Mouse (Mus musculus) CH12.LX (cell line): Measurements from ENCODE around the gene Gm42421. TPM values are rescaled to one million over a fixed set of nuclear protein-coding genes. Genes with fewer than 3 reads are reported as not detected.

ENCODE experiments used
- DNase-seq: peaks from one replicate; pipeline ENCODE4 v3.0.0-alpha.2; 2013; ENCODE audit errors: extremely low read depth
- H3K27ac ChIP-seq: 2 replicates; pipeline ENCODE4 v1.5.1; 2012; ENCODE audit warnings: low read depth, mild to moderate bottlenecking, control low read depth, moderate library complexity; ENCODE audit not compliant: insufficient read depth
- H3K27me3 ChIP-seq: replicated peaks from 2 replicates; pipeline ENCODE3; 2012; ENCODE audit warnings: inconsistent platforms
- H3K36me3 ChIP-seq, 2 experiments: replicated peaks in 1 of 2; 2 replicates each; pipeline versions ENCODE3 to v1.6.1; 2012; ENCODE audit warnings: inconsistent platforms in 1 of 2, low read length in 1 of 2, mild to moderate bottlenecking in 1 of 2, mixed read lengths in 1 of 2, moderate library complexity in 1 of 2; ENCODE audit not compliant: control insufficient read depth in 1 of 2, insufficient read depth in 1 of 2
- H3K4me1 ChIP-seq, 2 experiments: 2 replicates each; pipeline ENCODE4 v1.6.1; 2012; ENCODE audit warnings: inconsistent platforms in 1 of 2, moderate library complexity in 1 of 2; ENCODE audit not compliant: insufficient read depth in 2 of 2, control insufficient read depth in 1 of 2
- H3K4me2 ChIP-seq: 2 replicates; pipeline ENCODE4 v1.6.1; 2012; ENCODE audit warnings: low read depth, mild to moderate bottlenecking, control low read depth; ENCODE audit not compliant: poor library complexity, insufficient read depth, severe bottlenecking
- H3K4me3 ChIP-seq, 3 experiments: fragments of 150-350 bp in 1 of 3; sonication (generic) in 1 of 3; replicated peaks in 1 of 3; 2 replicates each; pipeline versions ENCODE3 to v1.5.1; 2011 to 2012; ENCODE audit warnings: low read depth in 2 of 3, low read length in 2 of 3, mild to moderate bottlenecking in 2 of 3, moderate library complexity in 2 of 3, control low read depth in 1 of 3, improper control_type of control experiment in 1 of 3, inconsistent platforms in 1 of 3, mixed read lengths in 1 of 3; ENCODE audit not compliant: poor library complexity in 1 of 3
- H3K79me2 ChIP-seq: replicated peaks from 2 replicates; pipeline ENCODE4 v1.6.1; 2012; ENCODE audit warnings: mild to moderate bottlenecking, moderate library complexity; ENCODE audit not compliant: control insufficient read depth, poor library complexity, insufficient read depth, severe bottlenecking; ENCODE audit errors: extremely low read depth
- H3K9ac ChIP-seq: 2 replicates; pipeline ENCODE4 v1.6.1; 2012; ENCODE audit warnings: low read depth, mild to moderate bottlenecking, control low read depth, moderate library complexity; ENCODE audit not compliant: insufficient read depth
- H3K9me3 ChIP-seq: replicated peaks from 2 replicates; pipeline ENCODE3; 2012; ENCODE audit warnings: low read length, inconsistent platforms, mixed read lengths
- CTCF ChIP-seq, 2 experiments: IDR thresholded peaks in 1 of 2; conservative IDR thresholded peaks in 1 of 2; 2 replicates each; pipeline ENCODE4 v1.5.1; 2011 to 2012; ENCODE audit warnings: low read depth in 2 of 2, low read length in 2 of 2, improper control_type of control experiment in 1 of 2, inconsistent platforms in 1 of 2, mild to moderate bottlenecking in 1 of 2, moderate library complexity in 1 of 2
- E2F4 ChIP-seq: IDR thresholded peaks from 2 replicates; pipeline ENCODE4 v1.6.1; 2011; ENCODE audit warnings: low read depth, low read length, improper control_type of control experiment; ENCODE audit not compliant: insufficient replicate concordance
- ELF1 ChIP-seq: IDR thresholded peaks from 2 replicates; pipeline ENCODE4 v1.6.1; 2014; ENCODE audit warnings: low read depth, mild to moderate bottlenecking, inconsistent platforms, low read length, improper control_type of control experiment
- EP300 ChIP-seq: IDR thresholded peaks from 2 replicates; pipeline ENCODE4 v1.6.1; 2011; ENCODE audit warnings: low read length, improper control_type of control experiment
- MAFK ChIP-seq: IDR thresholded peaks from 2 replicates; pipeline ENCODE4 v1.6.1; 2011; ENCODE audit warnings: low read length, improper control_type of control experiment; ENCODE audit not compliant: insufficient replicate concordance
- MEF2A ChIP-seq: IDR thresholded peaks from 2 replicates; pipeline ENCODE4 v1.6.1; 2014; ENCODE audit warnings: low read depth, mild to moderate bottlenecking, inconsistent platforms, low read length, improper control_type of control experiment, borderline replicate concordance
- MXI1 ChIP-seq: IDR thresholded peaks from 2 replicates; pipeline ENCODE4 v1.6.1; 2011; ENCODE audit warnings: mild to moderate bottlenecking, low read depth, low read length, improper control_type of control experiment
- MYC ChIP-seq: IDR thresholded peaks from 2 replicates; pipeline ENCODE4 v1.6.1; 2011; ENCODE audit warnings: low read depth, mild to moderate bottlenecking, improper control_type of control experiment, low read length
- NRF1 ChIP-seq: IDR thresholded peaks from 2 replicates; pipeline ENCODE4 v1.6.1; 2014; ENCODE audit warnings: low read depth, mild to moderate bottlenecking, inconsistent platforms, low read length, improper control_type of control experiment, moderate library complexity
- POLR2A ChIP-seq: IDR thresholded peaks from 2 replicates; pipeline ENCODE4 v1.6.1; 2011; ENCODE audit warnings: low read depth, mild to moderate bottlenecking, improper control_type of control experiment, low read length
- RCOR1 ChIP-seq: conservative IDR thresholded peaks from 2 replicates; pipeline ENCODE4 v1.6.1; 2012; ENCODE audit warnings: low read depth, mild to moderate bottlenecking, inconsistent platforms, low read length, improper control_type of control experiment
- SMC3 ChIP-seq: IDR thresholded peaks from 2 replicates; pipeline ENCODE4 v1.6.1; 2011; ENCODE audit warnings: low read depth, low read length, improper control_type of control experiment
- UBTF ChIP-seq: IDR thresholded peaks from 2 replicates; pipeline ENCODE4 v1.6.1; 2012; ENCODE audit warnings: low read depth, mild to moderate bottlenecking, inconsistent platforms, low read length, improper control_type of control experiment, moderate library complexity
- USF1 ChIP-seq: IDR thresholded peaks from 2 replicates; pipeline ENCODE4 v1.6.1; 2014; ENCODE audit warnings: low read depth, mild to moderate bottlenecking, inconsistent platforms, low read length, improper control_type of control experiment
- USF2 ChIP-seq: conservative IDR thresholded peaks from 2 replicates; pipeline ENCODE4 v1.6.1; 2011; ENCODE audit warnings: low read depth, low read length, improper control_type of control experiment
- ZC3H11A ChIP-seq: IDR thresholded peaks from 2 replicates; pipeline ENCODE4 v1.6.1; 2012; ENCODE audit warnings: low read depth, mild to moderate bottlenecking, inconsistent platforms, low read length, improper control_type of control experiment
- dilution Hi-C: fragments of 300-500 bp; cut with MboI; formaldehyde crosslinking; loops from 2 replicates; pipeline ENCODE4 v1.14.3; 2020; ENCODE audit warnings: low sequenced_read_pairs; ENCODE audit not compliant: extremely low pct_unique_long_range_greater_than_20kb, extremely low pct_ligation_motif_present
- in situ Hi-C: fragments of 300-500 bp; cut with MboI; formaldehyde crosslinking; loops from 3 replicates; pipeline ENCODE4 v1.14.3; 2019; ENCODE audit warnings: low sequenced_read_pairs, low pct_ligation_motif_present, low pct_unique_long_range_greater_than_20kb, mixed read lengths
- polyA plus RNA-seq: library from polyadenylated mRNA; unstranded; fragments of >175 nt; gene quantifications from 2 replicates; pipeline ENCODE4 v1.2.1, GENCODE M21; 2012; ENCODE audit warnings: low read depth; ENCODE audit not compliant: insufficient read length
- total RNA-seq, 2 experiments: library from RNA; depleted of rRNA; stranded (reverse); fragments of 300-350 nt in 1 of 2; fragments of >200 nt in 1 of 2; gene quantifications; 2 replicates each; pipeline ENCODE4 v1.2.3; 2012 to 2014

Gm42421 gene
- total and polyA plus RNA-seq, 3 experiments = 0.59 to 1.4 (median 1.0) TPM

DNA sequence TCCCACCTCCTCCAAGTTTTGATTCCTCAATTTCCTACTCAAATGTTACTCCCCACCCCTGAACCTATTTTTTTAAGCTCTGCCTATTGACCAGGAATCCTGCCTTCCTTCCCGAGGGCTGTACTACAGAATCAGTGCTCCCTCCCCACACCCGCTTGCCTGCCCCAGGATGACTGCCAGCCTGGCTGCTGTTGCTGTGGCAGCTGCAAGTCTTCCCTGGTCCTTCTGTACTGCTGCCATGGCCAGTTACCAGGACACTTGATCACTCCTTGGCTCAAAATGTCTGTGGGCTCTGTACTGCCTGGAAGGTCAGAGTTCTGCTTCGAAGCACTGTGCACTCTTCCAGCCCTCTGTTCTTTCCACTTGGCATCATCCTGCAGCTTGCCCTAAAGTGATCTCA, 25.9 kb upstream of the Gm42421 start:
- no peak for TF ChIP-seq SMC3
- TF ChIP-seq MEF2A = no peak
- no peak for TF ChIP-seq E2F4
- no peak for TF ChIP-seq MYC
- no peak for TF ChIP-seq ELF1
- TF ChIP-seq USF1 = no peak
- no peak for TF ChIP-seq USF2
- no peak for TF ChIP-seq MXI1
- no peak for TF ChIP-seq EP300
- no peak for TF ChIP-seq RCOR1
- Histone ChIP-seq H3K36me3 (peaks cover 70 to 99% of the 10 kb centered on the region in 2 experiments), H3K9me3 (no peaks in the 10 kb centered on the region), H3K4me3 (no peak overlapping the region), H3K4me1 (no peaks in the 10 kb centered on the region), H3K9ac (no peak overlapping the region), H3K27ac (no peak overlapping the region), H3K4me2 (no peak overlapping the region), H3K27me3 (no peaks in the 10 kb centered on the region), H3K79me2 (0 out of 2 replicates have a peak, but pooled peaks cover 3% of the 10 kb centered on the region)
- DNase-seq = no peak
- in situ Hi-C loops (no loop called here), dilution Hi-C loops (no loop called here)

DNA sequence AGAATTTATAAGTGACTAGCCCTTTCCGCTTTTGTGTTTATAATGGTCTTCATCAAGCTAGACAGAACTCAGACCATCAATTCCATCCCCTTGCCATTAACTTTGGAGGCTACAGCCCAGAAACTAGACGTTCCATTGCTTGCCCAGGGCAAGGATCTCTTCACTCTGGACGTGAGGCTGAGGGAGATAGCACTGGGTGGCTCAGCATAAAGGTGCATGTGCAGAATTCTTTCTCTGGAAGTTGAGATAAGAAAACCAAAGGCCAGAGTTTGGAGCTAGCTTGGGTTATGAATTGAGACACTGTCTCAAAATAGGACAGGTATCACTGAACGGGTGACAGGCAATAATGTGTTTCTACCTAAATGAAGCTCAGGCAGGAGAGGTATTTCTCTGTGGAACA, 24.2 kb upstream of the Gm42421 start:
- Histone ChIP-seq H3K27ac (no peak overlapping the region), H3K36me3 (peaks cover 61 to 92% of the 10 kb centered on the region in 2 experiments), H3K9me3 (no peaks in the 10 kb centered on the region), H3K4me2 (no peak overlapping the region), H3K4me3 (no peak overlapping the region), H3K4me1 (peaks cover 4 to 13% of the 10 kb centered on the region in 2 experiments; a peak in 3 of 4 replicates), H3K9ac (no peak overlapping the region), H3K79me2 (peaks cover 19% of the 10 kb centered on the region), H3K27me3 (no peaks in the 10 kb centered on the region)
- in situ Hi-C loops (no loop called here), dilution Hi-C loops (no loop called here)
- no peak for DNase-seq
- 0 out of 2 replicates have a peak, but pooled peaks have one; percentile 16 for TF ChIP-seq POLR2A
- no peak for TF ChIP-seq MAFK

DNA sequence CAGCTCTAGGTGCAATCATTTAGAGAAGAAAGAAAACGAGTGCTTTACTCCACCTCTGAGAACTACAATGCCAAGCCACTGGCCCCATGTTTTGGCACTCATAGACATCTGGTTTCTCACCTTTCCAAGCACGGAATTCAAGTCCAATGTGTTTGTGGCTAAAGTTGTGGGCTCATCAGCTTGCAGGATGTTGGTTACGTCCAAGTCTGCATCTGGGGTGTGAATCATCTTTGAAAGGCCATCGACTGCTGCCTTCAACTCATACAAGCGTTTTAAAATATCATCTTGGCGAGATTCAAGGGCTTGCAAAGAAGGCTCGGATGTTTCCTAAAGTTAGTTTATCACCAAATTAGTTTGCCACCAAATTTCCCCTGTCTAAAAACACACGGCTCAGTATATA, 21.5 kb upstream of the Gm42421 start:
- H3K9me3 ChIP-seq = no peaks in the 10 kb centered on the region
- dilution Hi-C loops (no loop called here), in situ Hi-C loops (no loop called here)
- H3K27me3 ChIP-seq = no peaks in the 10 kb centered on the region
- no peak overlapping the region for H3K4me3 ChIP-seq
- H3K4me2 ChIP-seq = no peak overlapping the region
- H3K9ac ChIP-seq = no peak overlapping the region
- peaks cover 44 to 66% of the 10 kb centered on the region in 2 experiments for H3K36me3 ChIP-seq
- H3K27ac ChIP-seq = no peak overlapping the region
- TF ChIP-seq CTCF (conservative IDR thresholded peaks at IDR 0.05 in 1 of 2, IDR thresholded peaks at IDR 0.05 in 1 of 2; ENCODE audit: low read depth in 2 of 2, low read length in 2 of 2) = no peak
- TF ChIP-seq ZC3H11A = no peak
- no peak for TF ChIP-seq UBTF
- TF ChIP-seq E2F4 = no peak
- TF ChIP-seq NRF1 = no peak
- no peak for TF ChIP-seq USF2
- TF ChIP-seq, all 38 proteins: peak for 0
- H3K4me1 ChIP-seq = peaks cover 6 to 18% of the 10 kb centered on the region in 2 experiments
- peaks cover 34% of the 10 kb centered on the region for H3K79me2 ChIP-seq
- DNase-seq = no peak
